Mouse (Mus musculus) ZHBTc4 (cell line): ENCODE data around the gene Tmem53.

Source experiments
- DNase-seq: peaks from one replicate; pipeline ENCODE4 v3.0.0-alpha.2; 2011; ENCODE audit warnings: low read depth, low spot score

Tmem53 gene

DNA sequence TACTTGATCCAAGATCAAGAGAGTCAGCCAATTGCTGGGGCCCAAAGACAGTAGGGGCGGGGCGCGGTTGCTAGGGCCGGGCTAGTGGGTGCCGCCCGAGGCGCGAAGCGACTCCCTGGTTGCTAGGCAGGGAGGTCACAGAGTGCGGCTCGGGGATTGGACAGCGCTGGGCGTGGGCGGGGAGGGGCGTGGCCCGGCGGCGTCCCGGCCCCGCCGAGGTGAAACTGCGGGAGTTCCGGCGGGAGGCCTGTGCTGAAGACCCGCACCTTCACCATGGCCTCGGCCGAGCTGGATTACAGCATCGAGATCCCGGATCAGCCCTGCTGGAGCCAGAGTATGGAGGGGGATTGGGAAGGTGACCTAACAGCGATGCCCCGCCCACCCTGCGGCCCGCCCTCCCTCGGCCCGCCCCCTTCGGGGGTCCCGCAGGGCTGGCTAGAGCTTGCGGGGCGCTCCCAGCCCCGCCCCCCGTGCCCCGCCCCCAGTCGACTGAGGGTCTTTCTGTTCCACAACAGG lies at the start of gene Tmem53, which contains the start of gene Armh1:
Gene Tmem53, plus strand, starts transcription at position 151 of the 516 bp plus-strand sequence.
Gene Armh1, minus strand, starts transcription at position 325 of the 516 bp plus-strand sequence.
- DNase-seq, result peak; percentile 99

DNA sequence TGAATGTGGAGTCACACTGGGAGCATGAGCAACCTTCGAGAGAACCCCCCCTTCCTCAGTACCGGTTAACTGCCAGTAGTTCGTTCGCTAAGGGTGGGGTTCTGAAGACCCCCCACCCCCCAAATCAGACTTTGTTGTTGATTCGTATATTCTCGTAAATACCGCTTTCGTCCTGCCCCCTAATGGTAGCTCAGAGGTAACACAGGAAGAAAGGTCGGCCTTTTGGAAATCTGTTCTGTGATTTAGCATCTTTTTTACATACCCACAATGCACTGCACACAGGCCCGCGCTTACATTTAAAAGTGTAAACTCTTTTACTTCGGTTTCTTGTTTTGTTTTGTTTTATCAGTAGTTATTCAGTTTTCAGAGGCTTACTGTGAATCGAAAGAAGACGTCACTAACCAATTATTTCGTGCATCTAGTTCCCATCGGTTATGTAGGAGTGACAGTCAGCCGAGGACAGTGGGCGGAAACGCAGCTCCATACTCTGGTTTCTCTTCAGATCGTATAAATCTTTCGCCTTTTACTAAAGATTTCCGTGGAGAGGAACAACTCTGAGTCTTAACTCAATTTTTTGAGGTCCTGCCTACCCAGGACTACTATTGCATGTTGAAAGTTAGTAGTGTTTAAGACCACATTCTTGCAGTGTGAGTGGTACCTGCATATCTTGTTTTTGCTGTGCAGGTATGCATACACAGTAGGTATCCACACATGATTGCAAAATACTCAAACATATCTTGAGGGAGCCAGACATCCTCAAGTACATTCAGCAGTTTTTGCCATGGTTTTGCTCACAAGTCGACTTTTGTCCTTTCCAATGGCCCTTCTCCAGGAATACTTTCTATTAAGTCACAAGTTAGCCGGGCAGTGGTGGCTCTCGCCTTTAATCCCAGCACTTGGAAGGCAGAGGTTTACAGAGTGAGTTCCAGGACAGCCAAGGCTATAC lies 49.4 kb upstream of the Tmem53 start:
- DNase-seq, result peak; percentile 88

- DNase-seq, result no peak
These were observed 48.8 kb upstream of the Tmem53 start for GRCm38 (mm10) chr4:117202992-117203354.

DNA sequence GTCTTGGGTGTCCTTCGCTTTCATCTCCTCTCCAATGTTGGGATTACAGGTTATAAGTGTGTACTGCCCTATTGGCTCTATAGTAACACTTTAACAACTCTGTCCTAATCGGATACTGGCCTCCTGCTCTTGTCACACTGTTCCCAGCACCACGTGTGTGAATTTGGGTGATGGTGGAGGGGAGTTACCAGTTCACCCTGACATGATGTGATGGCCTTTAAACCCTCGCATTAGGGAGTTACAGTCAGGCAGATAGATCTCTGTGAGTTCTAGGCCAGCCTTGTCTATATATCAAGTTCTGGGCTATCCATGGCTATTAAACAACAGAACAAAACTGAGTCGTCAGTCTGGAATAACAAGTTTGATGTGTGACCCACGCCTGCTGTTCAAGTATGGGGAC lies 42.2 kb upstream of the Tmem53 start:
- no peak for DNase-seq

GRCm38 (mm10) chr4:117210147-117211074 lies 41.3 kb upstream of the Tmem53 start:
- peak; percentile 95 for DNase-seq

DNA sequence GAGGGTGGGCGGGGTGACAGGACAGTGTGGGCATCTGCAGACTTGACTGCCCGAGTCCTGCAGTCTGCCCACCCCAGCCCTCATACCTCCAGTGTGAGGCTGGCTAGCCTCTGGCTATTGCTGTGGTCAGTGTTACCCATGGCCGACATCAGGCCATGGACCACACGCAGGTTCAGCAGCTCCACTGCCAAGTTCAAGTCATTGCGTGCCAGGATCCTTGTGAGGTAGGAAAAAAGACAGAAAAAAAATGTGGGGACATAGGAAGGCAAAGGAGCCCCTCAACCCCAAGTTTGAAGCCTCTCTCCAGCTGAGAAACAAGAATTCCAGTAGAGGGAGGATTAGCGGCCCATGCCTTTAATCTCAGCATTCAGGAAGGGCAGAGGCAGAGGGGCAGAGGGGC lies 37.5 kb upstream of the Tmem53 start:
- DNase-seq, result no peak

DNA sequence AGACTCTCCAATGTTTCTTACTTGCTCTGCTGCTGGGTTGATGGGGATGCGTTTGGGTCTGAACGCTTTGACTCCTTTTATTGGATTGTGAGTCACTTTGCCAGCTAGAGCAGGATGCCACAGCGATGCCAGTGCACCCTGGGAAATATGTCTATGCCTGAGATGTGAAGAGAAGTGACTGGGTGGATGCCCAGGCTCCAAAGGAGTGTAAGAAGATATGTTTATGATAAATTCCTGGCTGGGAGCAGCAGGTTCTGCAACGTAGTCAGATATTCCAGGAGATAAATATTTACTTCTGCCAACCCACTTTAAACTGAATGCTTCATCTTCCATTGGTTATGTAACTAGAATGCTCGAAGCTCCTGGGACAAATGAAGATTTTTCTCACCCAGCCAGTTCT lies 34.7 kb upstream of the Tmem53 start:
- DNase-seq, result no peak

DNA sequence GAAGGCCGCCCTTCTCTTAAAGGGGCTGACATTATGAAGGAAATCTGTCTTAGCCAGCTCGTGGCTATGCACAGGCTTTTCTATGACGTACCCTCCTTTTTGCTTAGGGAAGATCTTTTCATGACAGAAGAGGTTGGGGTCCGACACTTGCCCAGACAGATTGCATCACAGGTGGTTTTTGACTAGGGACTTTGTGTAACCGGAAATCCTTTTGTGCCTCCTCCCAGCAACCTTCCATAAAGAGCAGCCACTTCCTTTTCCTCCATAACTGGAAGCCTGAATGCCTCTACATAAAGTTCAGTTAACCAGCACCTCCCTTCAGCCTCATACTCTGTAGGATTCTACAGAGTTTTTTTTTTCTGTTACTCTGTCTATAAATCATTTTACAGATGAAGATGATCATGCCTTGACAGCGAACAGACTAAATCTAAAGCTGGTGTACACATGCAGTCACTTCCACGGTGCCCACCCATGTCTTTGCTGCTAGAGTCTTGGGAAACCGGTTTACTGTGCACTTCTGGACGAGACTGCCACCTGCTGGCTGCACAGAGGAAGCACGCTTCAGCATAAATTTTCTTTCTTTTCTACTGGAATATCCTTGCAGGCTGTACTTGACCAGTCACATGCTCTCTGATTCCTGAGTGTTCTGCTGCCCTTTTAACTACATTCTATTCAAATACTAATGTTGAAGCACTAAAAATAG lies 33.1 kb upstream of the Tmem53 start:
- peak; percentile 79 for DNase-seq

- DNase-seq, result no peak
These were observed 30.8 kb upstream of the Tmem53 start for GRCm38 (mm10) chr4:117220741-117221515.

GRCm38 (mm10) chr4:117221836-117222235 lies 29.9 kb upstream of the Tmem53 start:
- no peak for DNase-seq

- no peak for DNase-seq
These were observed 28.8 kb upstream of the Tmem53 start for GRCm38 (mm10) chr4:117223001-117223400.

- peak; percentile 31 for DNase-seq
These were observed 27.6 kb upstream of the Tmem53 start for GRCm38 (mm10) chr4:117224122-117224521.

GRCm38 (mm10) chr4:117225250-117225649 lies 26.5 kb upstream of the Tmem53 start:
- DNase-seq, result no peak

- DNase-seq, result peak; percentile 34
These were observed 22.2 kb upstream of the Tmem53 start for GRCm38 (mm10) chr4:117229590-117229989.

DNA sequence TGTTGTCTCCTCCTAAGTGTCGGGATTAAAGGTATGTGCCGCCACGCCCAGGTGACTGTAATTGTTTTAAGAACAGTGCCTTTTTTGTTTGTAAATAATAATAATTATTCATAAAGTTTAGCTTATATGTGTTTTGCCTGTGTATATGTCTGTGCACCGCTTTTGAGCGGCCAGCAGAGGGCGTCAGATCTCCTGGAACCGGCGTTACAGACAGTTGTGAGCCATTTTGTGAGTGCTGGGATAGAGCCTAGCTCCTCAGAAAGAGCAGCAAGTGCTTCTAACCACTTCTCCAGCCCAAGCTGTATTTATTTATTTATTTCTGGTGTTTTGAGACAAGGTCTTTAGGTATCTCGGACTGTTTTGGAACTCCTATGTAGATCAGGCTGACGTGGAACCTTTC lies 21.4 kb upstream of the Tmem53 start:
- peak; percentile 79 for DNase-seq

- no peak for DNase-seq
These were observed 20.5 kb upstream of the Tmem53 start for GRCm38 (mm10) chr4:117231208-117231607.

GRCm38 (mm10) chr4:117234166-117234741 lies 17.5 kb upstream of the Tmem53 start:
- DNase-seq, result no peak

- DNase-seq, result no peak
These were observed 15.9 kb upstream of the Tmem53 start for GRCm38 (mm10) chr4:117235822-117236221.

- no peak for DNase-seq
These were observed 12.6 kb upstream of the Tmem53 start for GRCm38 (mm10) chr4:117239153-117239552.

DNA sequence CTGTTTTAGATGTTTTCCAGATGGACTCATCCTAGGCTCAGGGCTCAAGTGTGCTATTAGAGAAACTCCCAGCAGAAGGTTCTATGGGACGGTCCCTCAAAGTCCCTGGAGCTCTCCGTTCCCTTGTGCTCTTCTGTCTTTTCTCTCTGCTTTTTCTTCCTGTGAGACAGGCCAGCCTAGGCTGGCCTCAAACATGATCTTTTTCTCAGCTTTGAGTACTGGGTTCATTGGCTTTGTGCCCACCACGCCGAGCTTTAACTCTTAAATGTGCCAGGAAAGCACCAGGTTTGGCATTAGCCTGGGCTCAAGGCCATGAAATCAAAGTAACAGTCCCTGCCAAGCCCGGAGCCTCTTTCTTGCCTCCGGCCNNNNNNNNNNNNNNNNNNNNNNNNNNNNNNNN lies 10.9 kb upstream of the Tmem53 start:
- no peak for DNase-seq
